Mouse (Mus musculus) testis, adult 2 months (tissue): ENCODE results near the gene Bst2. TPM values are rescaled to one million over a fixed set of nuclear protein-coding genes. Genes with fewer than 3 reads are reported as not detected.

ENCODE experiments used
- H3K27ac ChIP-seq: fragments of 200-500 bp; 2 replicates; pipeline ENCODE4 v1.5.1; 2012; ENCODE audit warnings: low read depth, low read length; ENCODE audit not compliant: control insufficient read depth, insufficient read depth
- H3K27me3 ChIP-seq: fragments of 200-500 bp; 2 replicates; pipeline ENCODE4 v1.6.1; 2012; ENCODE audit warnings: mild to moderate bottlenecking, low read length, moderate library complexity; ENCODE audit not compliant: control insufficient read depth, insufficient read depth
- H3K36me3 ChIP-seq: fragments of 200-500 bp; 2 replicates; pipeline ENCODE4 v1.6.1; 2012; ENCODE audit warnings: mild to moderate bottlenecking, low read length; ENCODE audit not compliant: control insufficient read depth, insufficient read depth
- H3K4me1 ChIP-seq: fragments of 200-500 bp; 2 replicates; pipeline ENCODE4 v1.6.1; 2012; ENCODE audit warnings: low read length; ENCODE audit not compliant: control insufficient read depth, insufficient read depth
- H3K4me3 ChIP-seq: fragments of 200-500 bp; 2 replicates; pipeline ENCODE4 v1.5.1; 2012; ENCODE audit warnings: low read depth, mild to moderate bottlenecking, low read length, moderate library complexity, mixed read lengths; ENCODE audit not compliant: control insufficient read depth
- CTCF ChIP-seq: fragments of 200-500 bp; IDR thresholded peaks from 2 replicates; pipeline ENCODE4 v1.5.1; 2012; ENCODE audit warnings: low read depth, mild to moderate bottlenecking, inconsistent platforms, low read length, moderate library complexity; ENCODE audit not compliant: control insufficient read depth, insufficient read depth, insufficient replicate concordance
- POLR2A ChIP-seq: fragments of 200-500 bp; IDR thresholded peaks from 2 replicates; pipeline ENCODE4 v1.6.1; 2012; ENCODE audit warnings: low read depth, mild to moderate bottlenecking, inconsistent platforms, low read length, moderate library complexity; ENCODE audit not compliant: control insufficient read depth
- polyA plus RNA-seq: library from polyadenylated mRNA; depleted of rRNA; stranded (reverse); fragments of >200 nt; gene quantifications from 2 replicates; pipeline ENCODE4 v1.2.3, GENCODE M21; 2012

The Bst2 gene
- polyA plus RNA-seq, 1 experiment, result 19.8 TPM

- Histone ChIP-seq H3K27ac (peak within 1 kb of the TSS; percentile 94), H3K4me1 (peaks cover 27% of the 10 kb centered on the region), H3K4me3 (peak within 1 kb of the TSS; percentile 98), H3K36me3 (no peaks in the 10 kb centered on the region), H3K27me3 (no peaks in the 10 kb centered on the region)
- TF ChIP-seq CTCF, result no peak
- peak; percentile 40; the same call in 1 of the 2 replicates for TF ChIP-seq POLR2A
Observed at GRCm38 (mm10) chr8:71568387-71568937, 31.2 kb upstream of the Bst2 start, which contains the start of gene Slc27a1. Slc27a1 (plus strand) TSS chr8:71568882.

- no peaks in the 10 kb centered on the region for H3K36me3 ChIP-seq
- no peak for TF ChIP-seq CTCF
- TF ChIP-seq POLR2A, result no peak
- no peaks in the 10 kb centered on the region for H3K27me3 ChIP-seq
- no peak overlapping the region for H3K4me3 ChIP-seq
- H3K4me1 ChIP-seq, result peaks cover 36% of the 10 kb centered on the region
- H3K27ac ChIP-seq, result peak overlapping the region; percentile 80
Observed at GRCm38 (mm10) chr8:71567587-71567986, 30.3 kb upstream of the Bst2 start.

- H3K36me3 ChIP-seq, result no peaks in the 10 kb centered on the region
- no peaks in the 10 kb centered on the region for H3K27me3 ChIP-seq
- peaks cover 35% of the 10 kb centered on the region for H3K4me1 ChIP-seq
- H3K27ac ChIP-seq, result peak within 1 kb of the TSS; percentile 80
- H3K4me3 ChIP-seq, result no peak within 1 kb of the TSS
- TF ChIP-seq POLR2A (no peak), CTCF (no peak)
Observed at GRCm38 (mm10) chr8:71566501-71566900, 29.2 kb upstream of the Bst2 start, which contains the start of gene Nxnl1. Nxnl1 (minus strand) TSS chr8:71566601.

- H3K36me3 ChIP-seq, result no peaks in the 10 kb centered on the region
- H3K4me3 ChIP-seq, result no peak overlapping the region
- H3K4me1 ChIP-seq, result peaks cover 23% of the 10 kb centered on the region
- H3K27ac ChIP-seq, result no peak overlapping the region
- H3K27me3 ChIP-seq, result no peaks in the 10 kb centered on the region
- TF ChIP-seq CTCF (peak; percentile 36; the same call in 1 of the 2 replicates), POLR2A (no peak)
Observed at GRCm38 (mm10) chr8:71563992-71564391, 26.7 kb upstream of the Bst2 start.

- Histone ChIP-seq H3K4me1 (peaks cover 18% of the 10 kb centered on the region), H3K27me3 (no peaks in the 10 kb centered on the region), H3K4me3 (peak overlapping the region; percentile 67), H3K27ac (no peak overlapping the region), H3K36me3 (no peaks in the 10 kb centered on the region)
- TF ChIP-seq POLR2A (no peak), CTCF (peak; percentile 72)
Observed at GRCm38 (mm10) chr8:71562751-71563150, 25.5 kb upstream of the Bst2 start.

- TF ChIP-seq POLR2A (no peak), CTCF (peak; percentile 86; the same call in 1 of the 2 replicates)
- Histone ChIP-seq H3K27ac (no peak overlapping the region), H3K4me3 (no peak overlapping the region), H3K4me1 (peaks cover 18% of the 10 kb centered on the region), H3K27me3 (no peaks in the 10 kb centered on the region), H3K36me3 (no peaks in the 10 kb centered on the region)
Observed at GRCm38 (mm10) chr8:71561401-71561800, 24.1 kb upstream of the Bst2 start.

- no peak overlapping the region for H3K27ac ChIP-seq
- no peaks in the 10 kb centered on the region for H3K36me3 ChIP-seq
- H3K4me1 ChIP-seq, result peaks cover 18% of the 10 kb centered on the region
- H3K4me3 ChIP-seq, result no peak overlapping the region
- H3K27me3 ChIP-seq, result no peaks in the 10 kb centered on the region
- no peak for TF ChIP-seq POLR2A
- no peak for TF ChIP-seq CTCF
Observed at GRCm38 (mm10) chr8:71560765-71561164, 23.5 kb upstream of the Bst2 start.
